Mouse (Mus musculus) mature B cell (primary cell): Measurements from ENCODE around the gene Adipor2.

Source experiments
- in situ Hi-C: fragments of 300-500 bp; cut with MboI; formaldehyde crosslinking; loops from 2 replicates; pipeline ENCODE4 v1.14.3; 2019

The Adipor2 gene

DNA sequence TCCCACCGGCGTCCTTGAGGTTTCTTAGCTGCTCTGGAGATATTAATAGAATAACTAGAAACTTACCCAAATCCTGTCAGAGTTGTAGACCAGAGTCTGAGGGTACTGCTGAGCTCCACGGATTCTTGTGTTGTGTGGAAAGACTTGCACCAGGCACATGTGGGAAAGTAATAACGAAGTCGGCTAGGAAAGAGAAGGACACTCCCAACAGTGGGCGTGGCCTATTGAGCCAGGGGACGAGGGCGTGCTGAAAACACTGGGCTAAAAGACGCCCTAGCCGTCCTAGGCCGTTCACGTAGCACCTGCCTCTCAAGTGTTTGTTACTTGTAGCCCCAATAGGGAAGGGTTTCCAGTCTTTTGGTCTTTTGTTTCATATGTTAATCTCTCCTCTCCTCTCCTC is at the start of gene Adipor2:
Gene Adipor2 (minus strand): TSS at position 351 of the 400 bp plus-strand sequence.
- in situ Hi-C loops, result no loop called here

DNA sequence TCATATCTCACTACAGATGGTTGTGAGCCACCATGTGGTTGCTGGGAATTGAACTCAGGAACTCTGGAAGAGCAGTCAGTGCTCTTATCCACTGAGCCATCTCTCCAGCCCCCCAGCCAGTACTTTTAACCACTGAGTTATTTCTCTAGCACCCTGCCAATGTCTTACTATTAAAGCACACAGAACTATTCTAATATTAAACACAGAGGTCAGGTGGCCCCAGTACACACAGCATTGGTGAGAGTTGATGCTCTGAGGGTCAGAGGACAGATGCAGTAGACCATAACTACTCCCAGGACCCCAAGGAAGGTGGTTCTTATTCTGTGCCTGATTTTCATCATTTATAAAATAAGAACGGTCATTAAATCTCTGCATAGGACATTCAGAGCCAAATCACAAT is 48.7 kb upstream of the Adipor2 start:
- in situ Hi-C loops, result no loop called here

DNA sequence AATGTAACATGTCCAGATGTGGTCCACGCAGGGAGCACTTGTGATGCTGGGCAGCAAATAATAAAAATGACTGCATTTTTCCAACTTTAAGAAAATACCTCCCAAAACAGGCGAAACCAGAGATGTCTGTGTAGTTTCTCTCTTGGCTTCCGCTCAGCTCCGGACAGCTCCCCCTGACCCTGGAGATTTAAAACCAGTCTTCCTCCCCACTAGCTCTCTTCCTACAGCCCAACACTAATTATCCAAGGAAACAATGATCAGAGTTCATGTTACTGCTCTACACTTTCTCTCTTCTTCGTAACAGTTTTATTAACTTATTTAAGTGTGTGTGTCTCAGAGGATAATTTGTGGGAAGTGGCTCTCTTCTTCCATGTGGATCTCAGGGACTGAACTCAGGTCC is 42.9 kb upstream of the Adipor2 start:
- in situ Hi-C loops, result no loop called here

GRCm38 (mm10) chr6:119459041-119459440 is 41.5 kb upstream of the Adipor2 start:
- in situ Hi-C loops, result no loop called here

GRCm38 (mm10) chr6:119458166-119458565 is 40.7 kb upstream of the Adipor2 start:
- in situ Hi-C loops, result no loop called here

DNA sequence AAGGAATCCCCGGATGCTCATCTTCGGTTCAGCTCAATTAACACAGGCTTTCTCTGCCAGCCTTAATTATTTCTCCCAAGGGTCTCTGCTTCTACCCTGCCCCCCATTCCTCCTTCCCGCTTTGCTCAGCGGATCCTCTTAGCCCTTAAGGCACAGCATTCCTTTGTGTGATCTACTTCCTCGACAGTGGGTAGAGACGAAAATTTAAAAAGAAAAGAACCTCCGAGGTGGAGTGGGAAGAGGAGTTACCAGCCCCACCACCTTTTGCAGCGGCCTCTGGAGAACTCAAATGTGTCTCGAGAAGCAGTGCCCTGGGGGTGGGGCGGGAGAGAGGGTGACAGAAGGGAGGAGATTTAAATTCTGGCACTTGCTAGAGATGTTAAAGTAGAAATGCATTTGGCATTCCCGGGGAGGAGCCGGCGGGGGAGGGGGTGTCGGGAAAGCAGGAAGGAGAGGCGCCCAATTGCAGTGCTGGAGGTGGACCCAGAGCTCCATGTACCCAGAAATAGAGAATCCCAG is 34.5 kb upstream of the Adipor2 start:
- in situ Hi-C loops, result no loop called here

- in situ Hi-C loops, result no loop called here
Measured at GRCm38 (mm10) chr6:119450965-119451943, 33.8 kb upstream of the Adipor2 start.

DNA sequence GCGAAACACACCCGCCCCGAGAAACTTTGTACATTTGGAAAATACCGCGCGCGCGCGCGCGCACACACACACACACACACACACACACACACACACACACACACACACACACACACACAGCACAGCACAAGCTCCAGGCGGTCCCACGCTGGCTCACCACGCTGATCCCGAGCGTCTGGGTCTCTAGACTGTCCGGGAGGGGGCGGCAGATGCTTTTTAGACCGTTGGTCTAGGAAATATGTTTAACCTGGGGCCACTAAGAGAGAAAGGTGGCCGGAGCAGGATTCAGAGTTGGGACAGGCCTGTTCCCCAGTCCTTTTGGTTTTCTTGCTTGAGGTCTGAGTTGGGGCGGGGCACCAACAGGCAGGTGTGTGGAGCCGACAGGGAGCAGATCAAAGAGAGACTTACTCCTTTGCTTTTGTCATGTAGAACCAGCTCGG is 31.6 kb upstream of the Adipor2 start:
- in situ Hi-C loops, result loop anchor here (10.0 kb wide), 1 partner anchor 224 kb away; no protein-coding TSS in a partner anchor

DNA sequence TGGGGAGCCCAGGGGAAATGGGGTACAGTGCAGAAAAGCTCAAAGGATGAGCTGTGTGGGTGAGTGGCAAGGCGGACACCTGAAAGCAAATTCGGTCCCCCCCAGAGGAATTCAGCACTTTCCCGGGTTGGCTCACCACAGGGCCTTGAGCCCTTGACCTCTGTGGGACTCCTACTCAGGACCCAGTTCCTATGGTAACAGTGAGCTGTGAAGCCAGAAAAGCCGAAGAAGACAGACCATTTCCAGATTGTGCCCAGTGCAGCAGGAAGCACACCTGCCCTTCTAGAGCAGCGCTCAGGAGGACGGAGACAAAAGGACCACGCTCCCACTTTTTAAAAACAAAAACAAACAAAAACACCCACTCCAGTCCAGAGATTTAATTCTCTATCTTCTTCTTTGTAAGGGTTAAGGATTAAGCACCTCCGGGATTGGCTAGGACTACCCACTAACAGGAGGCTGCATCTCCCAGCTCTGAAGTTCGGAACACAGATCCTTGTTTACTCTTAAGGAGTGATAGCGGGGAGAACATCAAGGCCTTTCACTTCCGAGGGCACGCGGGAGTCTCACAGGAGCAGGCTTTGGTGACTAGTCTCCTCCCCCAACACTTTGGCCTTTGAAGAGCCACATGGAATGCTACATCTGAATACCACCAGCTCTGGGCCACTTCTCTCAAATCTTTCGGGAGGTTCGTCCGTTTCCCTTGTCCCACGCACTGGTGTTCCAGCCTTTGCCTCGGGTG is 31.0 kb upstream of the Adipor2 start:
- in situ Hi-C loops, result loop anchor here (10.0 kb wide), 1 partner anchor 224 kb away; no protein-coding TSS in a partner anchor

GRCm38 (mm10) chr6:119445671-119446607 is 28.4 kb upstream of the Adipor2 start:
- in situ Hi-C loops, result loop anchor here (10.0 kb wide), 1 partner anchor 221 kb away; no protein-coding TSS in a partner anchor

GRCm38 (mm10) chr6:119443742-119444645 is 26.5 kb upstream of the Adipor2 start:
- in situ Hi-C loops, result loop anchor here (10.0 kb wide), 1 partner anchor 219 kb away; no protein-coding TSS in a partner anchor

DNA sequence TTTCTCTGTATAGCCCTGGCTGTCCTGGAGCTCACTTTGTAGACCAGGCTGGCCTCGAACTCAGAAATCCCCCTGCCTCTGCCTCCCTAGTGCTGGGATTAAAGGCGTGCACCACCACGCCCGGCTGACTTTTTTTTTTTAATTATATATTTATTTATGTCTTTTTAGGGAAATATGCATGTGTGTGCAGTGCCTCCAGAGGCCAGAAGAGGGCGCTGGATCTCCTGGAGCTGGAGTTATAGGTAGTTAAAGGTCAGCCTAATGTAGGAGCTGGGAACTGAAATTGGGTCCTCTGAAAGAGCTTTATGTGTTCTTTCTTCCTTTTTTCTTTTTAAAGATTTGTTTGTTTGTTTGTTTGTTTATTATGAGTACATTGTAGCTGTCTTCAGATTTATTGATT is 25.2 kb upstream of the Adipor2 start:
- in situ Hi-C loops, result loop anchor here (10.0 kb wide), 1 partner anchor 218 kb away; no protein-coding TSS in a partner anchor

DNA sequence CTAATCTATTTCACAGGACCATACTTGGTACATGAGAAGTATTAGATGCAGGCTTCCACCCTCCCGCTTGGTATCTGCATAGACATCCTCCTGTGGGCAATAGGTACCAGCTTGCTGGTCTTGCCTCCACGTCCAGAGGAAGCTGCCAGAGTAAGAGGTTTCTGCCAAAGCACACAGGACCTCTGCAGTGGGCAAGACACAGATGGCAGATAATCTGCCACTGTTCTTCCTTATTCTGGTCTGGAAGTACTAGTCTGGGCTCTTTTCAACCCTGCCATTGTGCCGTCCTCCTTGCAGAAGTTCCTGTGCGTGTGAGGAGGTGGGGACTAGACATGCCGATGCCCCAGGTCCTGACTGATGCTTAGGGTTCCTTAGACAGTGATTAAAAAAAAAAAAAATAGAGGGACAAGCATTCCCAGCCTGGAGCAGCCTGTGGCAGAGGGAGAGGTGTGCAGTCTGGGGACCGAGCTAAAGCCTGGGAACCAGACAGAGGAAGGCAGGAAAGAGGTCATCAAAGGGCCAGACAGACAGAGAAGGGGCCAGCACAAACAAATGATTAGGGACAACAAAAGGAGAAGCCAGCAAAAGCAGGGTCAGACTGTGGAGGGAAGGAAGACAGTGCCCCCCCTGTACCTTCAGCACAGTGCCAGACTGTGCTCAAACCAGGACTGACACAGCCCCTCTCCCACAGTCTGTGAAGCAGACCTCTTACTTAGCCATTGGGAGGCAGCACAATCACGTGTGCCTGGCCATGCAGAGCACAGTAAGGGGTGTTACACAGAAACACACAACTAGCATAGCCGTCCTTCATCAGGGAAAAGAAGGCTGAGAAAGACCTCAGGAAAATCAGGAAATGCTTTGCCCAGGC is 20.6 kb upstream of the Adipor2 start:
- in situ Hi-C loops, result no loop called here

GRCm38 (mm10) chr6:119434394-119434793 is 16.9 kb upstream of the Adipor2 start:
- in situ Hi-C loops, result no loop called here

GRCm38 (mm10) chr6:119431751-119432324 is 14.3 kb upstream of the Adipor2 start:
- in situ Hi-C loops, result no loop called here

DNA sequence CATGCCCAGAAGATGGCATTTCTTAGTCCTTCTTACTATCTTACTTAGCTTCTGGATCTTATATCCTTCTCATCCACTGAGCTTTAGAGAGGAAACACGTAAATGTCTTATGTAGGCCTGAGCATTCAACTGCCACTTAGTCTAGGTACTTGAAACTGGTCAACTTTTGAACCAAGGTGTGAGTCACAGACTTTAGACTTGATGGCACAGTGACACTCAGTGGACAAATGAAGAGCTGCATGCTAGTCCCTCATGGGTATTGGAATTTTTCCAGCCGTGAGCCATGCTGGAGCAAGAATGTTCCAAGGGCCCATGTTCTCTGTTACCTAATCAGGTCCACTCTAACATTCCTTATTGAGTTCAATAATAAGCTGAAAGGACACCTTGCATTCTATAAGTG is 13.0 kb upstream of the Adipor2 start:
- in situ Hi-C loops, result no loop called here

DNA sequence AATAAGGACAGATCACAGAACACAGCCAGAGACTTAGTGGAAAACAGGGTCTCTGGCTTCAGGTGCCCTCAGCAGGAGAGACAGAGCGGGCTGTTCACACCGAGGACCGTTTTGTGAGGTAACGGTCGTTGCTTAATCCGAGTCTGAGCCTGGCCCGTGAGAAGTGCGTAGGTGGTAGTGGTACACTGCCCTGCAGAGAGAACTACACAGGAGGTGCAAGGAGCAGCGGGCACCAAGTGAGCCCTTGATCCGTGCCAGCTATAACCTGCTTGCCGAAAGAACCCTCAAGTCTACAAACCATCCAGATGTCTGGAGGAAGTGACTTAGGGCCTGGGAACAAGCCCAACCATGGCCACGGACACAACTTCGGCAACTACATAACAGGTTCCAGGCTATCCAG is 11.8 kb upstream of the Adipor2 start:
- in situ Hi-C loops, result no loop called here

DNA sequence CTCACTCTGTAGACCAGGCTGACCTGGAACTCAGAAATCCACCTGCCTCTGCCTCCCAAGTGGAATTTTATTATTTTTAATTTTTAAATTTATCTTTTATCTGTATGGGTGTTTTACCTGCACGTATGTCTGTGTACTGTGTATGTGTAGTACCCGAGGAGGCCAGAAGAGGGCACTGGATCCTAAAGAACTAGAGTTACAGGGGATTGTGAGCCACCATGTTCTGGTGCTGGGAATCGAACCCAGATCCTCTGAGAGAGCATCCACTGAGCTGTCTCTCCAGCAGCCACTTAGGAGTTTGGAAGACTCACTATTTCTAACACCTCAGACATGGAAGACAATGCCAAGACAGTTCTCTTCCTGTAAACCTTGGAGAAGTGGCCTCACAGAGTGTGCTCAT is 11.1 kb upstream of the Adipor2 start:
- in situ Hi-C loops, result no loop called here

GRCm38 (mm10) chr6:119421001-119421400 is 3.5 kb upstream of the Adipor2 start:
- in situ Hi-C loops, result no loop called here
